Mouse (Mus musculus) CD4-positive, CD25-positive, alpha-beta regulatory T cell, adult 9 weeks (primary cell): ENCODE measurements around the gene Myh3. TPM values are rescaled to one million over a fixed set of nuclear protein-coding genes. Genes with fewer than 3 reads are reported as not detected.

Source experiments
- polyA plus RNA-seq: library from polyadenylated mRNA; unstranded; fragments of 100-300 nt; shearing (Covaris generic); gene quantifications from one replicate; pipeline ENCODE4 v1.2.1, GENCODE M21; 2017

Gene Myh3
- polyA plus RNA-seq, result 0.45 TPM

DNA sequence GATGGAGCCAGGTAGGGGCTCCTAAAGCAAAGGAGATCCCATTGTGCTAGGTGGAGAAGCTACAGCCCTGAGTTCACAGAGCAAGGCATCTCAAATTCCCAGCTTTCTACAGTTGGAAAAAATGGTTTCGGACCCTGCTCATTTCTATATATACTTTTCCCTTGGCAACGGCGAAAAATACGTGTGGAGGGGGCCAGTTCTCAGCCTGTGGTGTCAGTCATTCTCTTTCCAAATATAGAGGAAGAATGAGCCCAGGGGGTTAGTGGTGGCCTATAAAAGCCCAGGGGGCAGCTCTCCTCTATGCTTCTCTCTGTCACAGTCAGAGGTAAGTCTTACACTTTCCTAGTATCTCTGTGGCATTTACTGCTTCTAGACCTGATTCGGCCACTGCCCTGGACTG, at the start of gene Myh3:
Myh3 (plus strand) TSS at position 301 of the 400 bp plus-strand sequence.

DNA sequence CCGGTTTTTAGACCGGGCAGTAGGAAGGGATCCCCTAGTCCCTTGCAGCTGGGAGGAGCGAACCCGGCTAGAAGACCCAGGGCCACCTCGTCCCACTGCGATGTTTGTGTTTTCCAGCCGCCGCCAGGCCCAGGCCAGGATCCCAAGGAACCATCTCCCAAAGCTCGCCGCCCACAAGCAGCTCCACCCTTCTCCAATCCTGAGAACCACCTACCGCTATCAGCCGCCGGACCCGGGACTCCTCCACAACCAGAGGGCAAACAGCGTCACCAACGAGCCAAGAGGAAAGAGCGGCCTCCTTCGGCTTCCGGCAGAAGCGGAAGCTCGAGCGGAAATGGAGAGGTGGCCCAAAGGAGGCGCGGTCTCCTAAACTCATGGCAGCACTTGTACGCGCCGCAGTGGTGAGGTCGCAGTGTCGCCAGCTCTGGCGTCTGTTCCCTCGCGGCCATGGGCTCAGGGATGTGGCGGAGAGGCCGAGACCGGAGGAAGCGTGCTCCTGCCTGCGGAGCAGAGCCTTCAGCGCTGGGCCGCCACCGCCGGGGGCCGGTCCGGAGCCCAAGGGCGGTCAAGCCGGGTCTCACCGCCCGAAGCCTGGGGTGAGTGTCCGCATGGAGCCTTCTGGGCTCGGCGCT, 25.7 kb upstream of the Myh3 start, which contains the start of the genes Adprm and Sco1:
Adprm (minus strand) TSS at position 274 of the 632 bp plus-strand sequence.
Sco1 (plus strand) TSS at position 350 of the 632 bp plus-strand sequence.

Other genes starting within 250 kb of the Myh3 start
- gene Pirt, start 166.3 kb upstream of the Myh3 start, polyA plus RNA-seq, result not detected
- gene Tmem238l, start 121.7 kb upstream of the Myh3 start, polyA plus RNA-seq, result not detected
- gene Tmem220, start 53.1 kb upstream of the Myh3 start, polyA plus RNA-seq, result 2.1 TPM
- gene Adprm, start 25.7 kb upstream of the Myh3 start, polyA plus RNA-seq, result 69.1 TPM
- gene Sco1, start 25.6 kb upstream of the Myh3 start, polyA plus RNA-seq, result 8.1 TPM
- gene Myh2, start 92.7 kb downstream of the Myh3 start, polyA plus RNA-seq, result not detected
- gene Myh1, start 121.8 kb downstream of the Myh3 start, polyA plus RNA-seq, result not detected
- gene Myh4, start 159.7 kb downstream of the Myh3 start, polyA plus RNA-seq, result not detected
- gene Myh8, start 198.8 kb downstream of the Myh3 start, polyA plus RNA-seq, result not detected
- gene Myh13, start 243.4 kb downstream of the Myh3 start, polyA plus RNA-seq, result not detected